Mouse (Mus musculus): ENCODE measurements around the gene Catsperg1. TPM values are rescaled to one million over a fixed set of nuclear protein-coding genes. Genes with fewer than 3 reads are reported as not detected.
A peak's percentile ranks its signal among the peaks of the same experiment; 100 is the strongest.

Gene Catsperg1
- total RNA-seq, 1 experiment from 2014 or later, result 0.73 TPM

DNA sequence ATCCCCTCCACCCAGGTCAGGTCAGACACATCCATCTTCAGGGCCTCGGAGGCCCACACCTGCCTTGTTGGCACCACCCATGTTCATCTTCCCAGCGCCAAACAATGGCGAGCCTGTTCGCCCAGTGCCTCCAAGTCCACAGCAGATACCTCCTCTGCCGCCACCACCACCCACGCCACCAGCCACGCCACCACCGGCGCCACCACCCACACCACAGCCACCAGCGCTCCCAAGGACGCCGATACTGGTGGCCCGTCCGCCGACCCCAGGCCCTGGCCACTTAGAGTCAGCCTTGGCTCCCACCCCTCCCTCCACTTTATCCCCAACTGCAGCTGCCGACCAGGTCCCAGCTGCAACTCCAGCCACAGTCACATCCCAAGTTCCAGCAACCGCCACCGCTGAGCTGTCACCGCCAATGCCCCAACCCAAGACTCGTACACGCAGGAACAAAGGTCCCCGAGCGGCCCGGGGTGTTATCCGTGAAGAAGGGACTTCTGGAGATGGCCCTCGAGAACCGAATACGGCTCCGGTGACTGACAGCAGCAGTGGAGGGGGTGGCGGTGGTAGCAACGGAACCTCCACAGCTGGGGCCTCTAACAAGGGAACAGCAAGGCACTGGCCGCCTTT, 41.3 kb downstream of the Catsperg1 start:
- ATAC-seq (replicated peaks; ENCODE audit: low read depth, poor library complexity, severe bottlenecking), result no peak

DNA sequence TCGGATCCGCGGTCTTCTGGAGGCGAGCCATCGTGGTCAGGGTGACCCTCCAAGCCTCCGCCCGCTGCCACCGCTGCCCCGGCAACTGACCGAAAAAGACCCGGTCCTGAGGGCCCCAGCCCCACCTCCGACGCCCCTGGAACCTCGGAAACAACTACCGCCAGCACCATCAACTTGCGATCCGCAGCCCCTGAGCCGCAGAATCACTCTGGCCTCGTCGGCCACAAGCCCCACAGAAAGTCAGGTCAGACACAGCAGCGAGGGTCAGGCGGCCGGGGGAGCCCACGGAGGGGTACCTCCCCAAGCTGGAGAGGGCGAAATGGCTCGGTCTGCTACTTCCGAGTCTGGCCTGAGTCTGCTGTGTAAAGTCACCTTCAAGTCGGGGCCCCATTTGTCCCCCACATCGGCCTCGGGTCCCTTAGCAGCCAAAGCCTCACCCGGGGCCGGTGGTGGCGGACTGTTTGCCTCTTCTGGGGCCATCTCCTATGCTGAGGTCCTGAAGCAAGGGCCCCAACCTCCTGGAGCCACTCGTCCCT, 42.2 kb downstream of the Catsperg1 start:
- ATAC-seq (replicated peaks; ENCODE audit: low read depth, poor library complexity, severe bottlenecking), result no peak

DNA sequence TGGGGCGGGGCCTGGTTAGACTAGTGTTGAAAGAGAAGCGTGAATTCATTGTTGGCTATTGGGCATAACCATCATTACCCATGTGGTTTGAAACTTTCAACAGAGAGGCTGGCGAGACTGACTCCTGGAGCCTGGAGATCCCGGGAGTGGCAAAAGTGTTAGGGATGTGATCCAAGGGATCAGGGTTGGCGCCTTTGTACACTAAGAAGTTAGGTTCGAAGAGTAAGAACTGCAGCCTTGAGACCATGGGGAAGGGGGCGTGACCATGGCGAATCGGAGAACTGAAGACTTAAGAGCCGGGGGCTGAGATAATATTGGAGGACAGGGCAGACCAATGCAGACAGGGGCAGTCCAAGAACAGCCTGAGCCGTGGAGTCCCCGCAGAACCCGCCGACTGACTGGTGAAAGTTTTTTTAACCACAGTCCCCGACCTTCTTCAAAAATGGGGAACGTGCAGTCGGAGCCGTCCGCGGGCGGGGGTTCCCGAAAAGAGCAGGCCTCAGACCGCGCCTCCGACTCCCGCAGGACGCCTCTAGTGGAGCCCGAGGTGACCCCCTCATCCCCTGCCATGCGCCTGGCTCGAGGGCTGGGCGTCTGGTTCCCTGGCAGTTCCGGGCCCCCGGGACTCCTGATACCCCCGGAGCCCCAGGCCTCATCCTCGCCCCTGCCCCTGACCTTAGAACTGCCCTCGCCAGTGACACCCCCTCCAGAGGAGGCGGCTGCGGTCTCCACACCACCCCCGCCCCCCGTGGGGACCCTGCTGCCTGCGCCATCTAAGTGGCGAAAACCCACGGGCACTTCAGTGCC, 42.9 kb downstream of the Catsperg1 start:
- peak; percentile 30 for ATAC-seq (replicated peaks; ENCODE audit: low read depth, poor library complexity, severe bottlenecking)

DNA sequence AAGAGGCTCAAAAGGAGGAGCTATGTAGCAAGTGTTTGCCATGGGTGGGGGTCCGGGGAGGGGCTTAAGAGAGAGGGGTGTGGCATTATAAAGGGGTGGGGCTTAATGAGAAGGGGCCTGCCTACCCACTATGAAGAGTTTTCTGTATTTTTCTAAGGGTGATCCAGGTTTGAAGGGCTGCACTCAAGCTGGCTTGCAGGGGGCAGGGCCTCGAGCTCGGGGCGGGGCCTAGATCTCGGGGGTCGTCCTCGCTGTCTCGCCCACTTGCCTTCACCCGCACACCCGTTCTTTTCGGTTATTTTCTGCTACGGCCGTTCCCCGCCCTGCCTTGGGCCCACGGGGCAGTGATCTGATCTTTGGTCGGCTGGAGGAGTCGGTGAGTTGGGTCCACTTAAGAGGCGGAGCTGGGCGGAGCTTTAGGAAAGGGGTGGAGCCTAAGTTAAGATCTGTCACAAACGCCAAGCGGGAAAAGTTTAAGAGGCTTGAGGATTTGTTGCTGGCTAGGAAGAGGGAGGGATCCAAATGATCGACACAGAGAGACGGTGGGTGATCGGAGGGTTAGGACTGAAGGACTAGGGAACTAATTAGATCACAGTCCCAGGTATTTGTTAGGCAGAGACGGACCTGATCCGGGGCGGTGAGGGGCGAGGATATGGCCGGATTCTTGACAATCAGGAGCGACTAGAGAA, 43.6 kb downstream of the Catsperg1 start, which contains the start of the genes Ggn and Spred3:
TSS of gene Ggn (plus strand) at position 145 of the 689 bp plus-strand sequence.
TSS of gene Spred3 (minus strand) at position 346 of the 689 bp plus-strand sequence.
- ATAC-seq (replicated peaks; ENCODE audit: low read depth, poor library complexity, severe bottlenecking), result peak; percentile 52

DNA sequence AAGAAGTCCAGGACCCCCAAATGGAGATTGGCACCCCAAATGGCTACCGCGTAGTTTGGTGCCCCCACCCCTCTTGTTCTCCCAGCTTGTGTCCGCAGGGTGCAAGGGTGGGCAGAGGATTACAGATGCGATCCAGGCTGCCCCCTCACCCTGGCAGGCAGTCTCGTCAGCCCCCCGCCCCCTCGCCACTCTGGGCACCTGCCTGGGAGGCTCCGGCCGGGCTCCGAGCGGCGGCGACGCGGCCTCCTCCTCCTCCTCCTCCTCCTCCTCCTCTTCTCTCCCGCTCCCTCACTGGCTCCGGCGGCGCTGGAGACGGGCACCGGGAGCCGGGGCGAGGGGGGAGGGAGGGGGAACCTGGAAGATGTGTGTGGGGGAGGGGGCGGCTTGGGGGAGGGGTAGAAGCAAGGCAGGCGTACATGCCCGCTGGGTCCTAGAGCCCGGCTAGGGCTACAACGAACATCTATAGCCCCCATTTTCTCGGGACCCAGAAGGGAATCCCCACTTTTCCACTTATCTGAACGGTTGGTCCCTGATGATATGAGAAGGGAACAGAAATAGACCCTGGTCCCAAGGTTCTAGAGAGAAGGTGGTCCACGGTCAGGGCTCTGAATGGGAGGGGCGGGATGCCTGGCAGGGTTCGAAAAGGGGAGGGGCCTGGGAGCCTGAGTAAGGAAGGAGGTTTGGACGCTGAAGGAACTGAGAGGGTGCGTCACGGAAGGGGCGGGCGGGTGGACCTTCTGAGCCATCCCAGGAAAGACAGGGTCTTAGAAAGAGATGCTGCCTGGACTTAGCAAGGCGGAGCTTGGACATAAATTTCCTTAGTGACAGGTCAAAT, 44.4 kb downstream of the Catsperg1 start:
- ATAC-seq (replicated peaks; ENCODE audit: low read depth, poor library complexity, severe bottlenecking), result peak; percentile 69

DNA sequence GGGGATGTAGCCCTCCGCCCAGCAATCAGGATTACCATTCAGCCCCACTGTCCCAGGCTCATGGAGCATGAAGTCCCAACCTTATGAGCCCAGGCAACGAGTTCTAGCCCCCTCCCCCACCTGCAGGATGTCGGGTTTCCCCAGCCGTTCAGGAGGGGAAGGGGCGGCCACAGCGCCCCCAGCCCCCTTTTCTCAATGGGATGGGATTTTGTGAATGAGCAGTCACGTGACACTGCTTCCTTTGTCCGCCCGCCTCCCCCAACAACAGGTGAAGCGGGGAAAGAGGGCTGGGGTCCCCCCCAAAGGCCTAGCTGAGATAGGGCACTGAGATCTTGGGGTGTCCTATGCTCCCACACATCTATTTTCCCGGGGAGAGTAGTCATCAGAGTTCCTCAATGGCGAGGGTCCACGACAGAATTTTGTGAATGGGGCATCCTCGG, 45.0 kb downstream of the Catsperg1 start:
- ATAC-seq (replicated peaks; ENCODE audit: low read depth, poor library complexity, severe bottlenecking), result no peak

DNA sequence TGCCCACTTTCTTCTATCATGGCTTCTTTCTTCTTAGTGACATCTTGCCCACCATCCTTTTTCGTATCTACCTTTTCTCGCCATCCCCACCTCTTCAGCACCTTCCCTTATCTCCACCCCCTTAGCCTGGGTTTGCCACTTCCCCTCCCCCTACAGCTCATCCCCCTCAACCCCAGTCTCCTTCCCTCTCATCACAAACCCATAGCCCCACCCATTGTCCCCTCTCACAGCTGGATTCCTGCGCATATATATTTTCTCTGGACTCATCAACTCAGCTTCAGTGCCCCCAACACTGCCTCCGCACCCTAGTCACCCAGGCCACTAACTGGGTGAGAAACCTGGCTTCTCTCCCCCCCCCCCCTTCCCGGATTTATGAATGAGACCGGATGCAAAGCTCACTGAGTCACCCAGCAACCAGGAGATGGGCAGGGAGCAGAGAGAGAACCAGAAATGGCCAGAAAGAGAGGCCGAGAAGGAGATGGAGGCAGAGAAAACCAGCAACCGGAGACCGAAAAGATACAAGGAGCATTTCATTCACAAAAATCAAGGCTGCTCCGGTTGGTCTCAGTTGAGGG, 45.6 kb downstream of the Catsperg1 start:
- no peak for ATAC-seq (replicated peaks; ENCODE audit: low read depth, poor library complexity, severe bottlenecking)

DNA sequence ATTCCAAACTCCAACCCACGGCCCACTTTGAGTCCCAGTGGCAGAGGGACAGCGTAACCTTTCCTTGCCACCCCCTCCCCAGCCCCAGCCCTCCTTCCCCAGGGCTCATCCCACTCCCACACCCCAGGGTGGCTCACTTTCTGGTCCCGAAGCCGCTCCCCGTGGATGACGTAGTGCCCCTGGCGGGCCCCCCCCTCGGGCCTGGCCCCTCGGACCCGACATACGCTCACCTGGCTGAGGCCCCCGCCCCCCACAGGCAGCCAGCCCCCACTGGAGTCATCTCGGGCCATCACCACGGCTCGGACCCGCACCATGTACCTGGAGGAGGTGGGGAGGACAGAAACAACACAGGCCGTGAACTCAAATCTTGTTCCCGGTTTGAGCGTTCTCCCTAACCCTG, 46.2 kb downstream of the Catsperg1 start:
- no peak for ATAC-seq (replicated peaks; ENCODE audit: low read depth, poor library complexity, severe bottlenecking)

DNA sequence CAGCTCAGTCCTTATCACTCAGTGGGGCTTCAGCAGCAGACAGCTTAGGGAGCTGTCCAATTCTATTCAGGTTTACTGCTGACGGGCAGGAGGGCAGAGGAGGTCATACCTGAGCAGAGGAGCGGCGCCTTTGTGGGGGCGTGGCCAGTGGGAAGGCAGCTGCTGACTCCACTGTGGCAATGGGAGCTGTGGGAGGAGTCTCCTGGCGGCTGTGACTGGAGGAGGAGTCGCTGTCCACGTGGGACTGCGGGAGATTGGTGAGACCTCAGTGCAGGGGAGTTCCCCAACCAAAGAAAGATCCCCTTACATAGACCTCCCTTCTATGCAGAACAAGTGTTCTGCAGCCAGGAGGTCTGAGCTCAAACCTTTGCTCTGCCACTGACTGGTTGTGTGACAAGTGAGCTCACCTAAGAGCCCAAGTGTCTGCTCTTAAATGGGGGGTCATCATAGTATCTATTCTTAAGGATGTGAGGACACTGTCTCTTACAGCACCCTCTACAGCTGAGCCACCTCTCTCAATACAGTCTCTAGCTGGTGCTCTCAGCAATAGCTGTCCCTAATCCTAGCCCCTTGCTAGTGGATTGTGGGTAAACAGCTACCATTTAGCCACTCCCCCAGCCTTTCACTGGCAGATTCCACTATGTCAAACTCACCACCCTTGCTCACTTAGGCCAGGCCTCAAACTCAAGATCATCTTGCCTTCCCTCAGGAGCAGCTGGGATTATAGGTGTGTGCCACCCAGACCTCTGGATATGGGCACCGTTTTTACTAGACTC, 50.9 kb downstream of the Catsperg1 start:
- ATAC-seq (replicated peaks; ENCODE audit: low read depth, poor library complexity, severe bottlenecking), result peak; percentile 97

DNA sequence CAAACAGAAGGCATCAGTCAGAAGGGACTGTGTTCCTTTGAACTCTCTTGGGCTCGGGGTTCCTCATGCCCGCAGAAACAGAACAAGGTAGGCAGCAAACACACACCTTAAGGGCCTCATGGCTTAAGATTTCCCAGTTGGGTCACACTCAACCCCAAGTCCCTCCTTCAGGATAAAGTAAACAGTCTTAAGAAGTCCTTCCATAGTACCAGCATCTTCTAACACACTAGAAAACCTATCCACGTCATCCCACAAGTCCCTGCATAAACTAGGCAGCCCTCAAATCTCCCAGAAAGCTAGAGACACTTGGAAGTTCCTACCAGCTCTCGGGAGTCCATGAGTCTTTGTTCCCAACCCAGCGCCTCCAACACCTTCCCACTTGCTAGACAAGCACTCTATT, 51.5 kb downstream of the Catsperg1 start:
- ATAC-seq (replicated peaks; ENCODE audit: low read depth, poor library complexity, severe bottlenecking), result no peak

DNA sequence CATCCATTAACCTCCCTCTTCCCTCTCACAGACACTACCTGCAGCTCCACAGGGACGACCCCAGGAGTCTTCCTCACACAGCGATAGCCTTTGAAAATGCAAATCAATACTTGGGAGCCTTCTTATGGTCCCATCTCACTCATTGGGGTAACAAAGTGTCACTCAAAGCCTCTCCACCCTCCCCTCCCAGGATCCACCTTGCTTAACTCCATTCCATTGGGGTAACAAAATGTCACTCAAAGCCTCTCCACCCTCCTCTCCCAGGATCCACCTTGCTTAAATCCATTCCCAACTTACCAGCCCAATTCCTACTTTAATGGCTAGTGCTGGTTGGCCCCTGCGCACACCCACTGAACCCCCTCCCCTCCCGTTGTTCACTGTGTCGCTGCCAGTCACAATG, 55.6 kb downstream of the Catsperg1 start:
- ATAC-seq (replicated peaks; ENCODE audit: low read depth, poor library complexity, severe bottlenecking), result no peak

DNA sequence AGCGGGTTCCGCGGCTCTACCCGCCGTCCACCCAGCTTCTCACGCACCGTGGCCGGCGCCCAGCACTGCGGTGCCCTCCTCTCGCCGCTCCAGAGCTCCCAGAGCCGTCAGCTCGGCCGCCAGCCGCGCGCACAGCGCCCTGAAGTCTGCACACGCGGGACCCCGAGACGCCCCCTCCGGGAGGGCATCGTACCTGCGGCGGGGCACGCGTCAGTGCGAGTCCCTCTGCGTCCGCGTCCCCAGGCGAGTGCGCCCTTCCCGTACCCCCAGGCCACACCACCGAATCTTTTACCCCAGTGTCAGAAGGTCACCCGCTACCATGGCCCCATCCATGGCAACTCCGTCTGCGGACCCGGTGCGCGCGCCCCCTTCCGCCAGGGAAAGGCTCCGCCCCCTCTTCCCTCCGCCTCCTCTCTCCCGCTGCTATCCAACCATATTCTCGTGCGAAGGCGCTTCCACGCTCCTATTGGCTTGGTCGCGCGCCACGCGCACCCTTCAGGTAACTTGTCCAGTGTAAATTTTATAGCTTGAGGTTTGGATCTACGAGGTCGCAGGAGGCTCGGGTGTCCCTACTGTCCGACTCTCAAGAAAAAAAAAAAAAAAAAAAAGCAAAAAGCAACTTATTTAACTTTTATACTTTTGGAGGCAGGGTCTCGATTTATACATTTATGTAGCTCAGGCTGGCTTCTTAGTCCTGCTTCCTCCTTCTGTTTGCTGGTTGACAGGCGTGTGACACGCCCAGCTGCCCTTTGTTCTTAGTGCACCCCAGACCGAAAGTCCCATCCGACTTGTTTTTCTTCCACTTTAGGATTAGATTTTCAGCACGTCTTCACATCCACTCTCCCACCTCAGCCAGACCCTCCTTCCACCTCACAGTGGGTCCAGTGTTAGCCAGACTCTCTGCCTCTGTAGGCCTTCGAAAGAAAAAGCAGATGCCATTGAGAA, 57.7 kb downstream of the Catsperg1 start, which contains the start of gene Fam98c:
TSS of gene Fam98c (minus strand) at position 397 of the 945 bp plus-strand sequence.
- ATAC-seq (replicated peaks; ENCODE audit: low read depth, poor library complexity, severe bottlenecking), result peak; percentile 96

DNA sequence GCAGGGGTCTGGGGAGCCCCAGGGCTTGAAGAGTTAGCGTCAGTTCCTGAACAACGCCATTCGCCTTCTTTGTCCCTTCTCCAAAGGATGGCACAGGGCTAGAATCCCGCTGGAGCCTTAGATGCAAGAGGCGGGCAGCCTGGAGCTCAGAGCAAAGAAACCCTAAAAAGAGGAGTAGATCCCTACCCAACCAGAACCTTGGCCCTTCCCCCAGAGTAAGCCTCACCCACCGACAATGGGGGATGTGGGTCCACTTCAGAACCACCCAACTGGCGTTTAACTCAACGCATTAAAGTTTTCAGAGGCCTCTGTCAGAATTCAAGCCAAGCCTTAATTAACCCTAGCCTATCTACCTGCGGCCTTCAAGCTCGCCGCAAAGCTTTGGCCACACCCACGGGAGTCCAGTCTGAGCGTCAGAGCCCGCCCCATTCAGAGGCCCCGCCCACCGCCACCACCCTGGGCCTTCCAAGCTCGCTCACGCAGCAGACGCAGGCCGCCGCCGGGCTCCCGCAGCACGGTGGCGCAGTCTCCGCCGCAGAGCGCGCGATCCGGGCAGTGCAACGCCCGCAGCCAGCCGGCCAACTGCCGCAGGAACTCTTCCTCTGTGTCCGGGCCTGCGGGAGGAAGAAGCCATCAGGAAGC, 58.5 kb downstream of the Catsperg1 start:
- ATAC-seq (replicated peaks; ENCODE audit: low read depth, poor library complexity, severe bottlenecking), result peak; percentile 75

DNA sequence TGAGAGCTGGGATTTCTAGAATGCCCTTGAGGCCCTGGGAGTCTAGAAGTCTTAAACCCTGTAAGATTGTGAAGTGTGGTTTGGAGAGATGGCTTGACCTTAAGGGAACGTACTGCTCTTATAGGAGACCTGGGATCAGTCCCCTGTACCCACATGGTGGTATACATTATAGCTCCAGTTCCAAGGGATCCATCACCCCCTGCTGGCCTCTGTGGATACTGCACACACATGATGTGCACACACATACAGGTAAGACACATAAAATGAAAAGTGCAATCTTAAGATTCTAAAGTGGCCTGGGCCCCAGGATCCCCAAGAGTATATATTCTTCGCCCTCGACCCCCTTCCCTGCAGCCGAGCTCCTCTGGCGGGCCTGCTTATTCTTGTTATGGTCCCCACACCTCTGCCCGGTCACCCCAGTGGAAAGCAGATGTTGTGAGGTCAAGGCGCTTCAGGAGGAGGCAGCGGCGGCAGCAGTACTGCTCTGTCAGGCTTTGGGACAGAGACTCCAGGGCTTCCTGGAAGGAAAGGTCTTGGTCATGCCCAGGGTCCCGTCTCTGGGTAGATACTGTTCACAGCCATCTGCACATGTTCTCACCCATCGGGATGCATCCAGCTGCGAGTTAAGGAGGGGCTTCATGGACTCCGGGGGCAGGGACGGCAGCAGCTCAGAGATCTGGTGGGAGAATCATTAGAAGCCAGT, 59.7 kb downstream of the Catsperg1 start:
- no peak for ATAC-seq (replicated peaks; ENCODE audit: low read depth, poor library complexity, severe bottlenecking)

DNA sequence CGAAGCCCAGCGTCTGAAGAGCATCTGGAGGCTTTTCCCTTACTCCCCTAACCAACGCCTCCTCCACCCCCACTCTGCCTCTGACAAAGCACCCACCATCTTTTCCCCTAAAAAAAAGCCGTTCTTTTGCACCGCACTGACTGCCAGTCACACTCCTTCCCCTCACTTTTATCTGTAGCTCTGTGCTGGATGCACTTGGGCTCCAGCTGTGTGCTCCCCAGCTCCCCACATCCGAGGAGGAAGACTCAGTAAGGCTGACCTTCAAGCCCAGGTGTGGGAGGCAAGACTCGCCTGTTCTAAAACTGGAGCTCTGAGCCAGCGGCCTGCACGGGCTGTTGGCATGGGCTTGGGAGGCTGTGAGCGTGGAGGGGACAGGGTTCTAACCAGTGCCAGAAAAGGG, 62.3 kb downstream of the Catsperg1 start:
- ATAC-seq (replicated peaks; ENCODE audit: low read depth, poor library complexity, severe bottlenecking), result no peak

DNA sequence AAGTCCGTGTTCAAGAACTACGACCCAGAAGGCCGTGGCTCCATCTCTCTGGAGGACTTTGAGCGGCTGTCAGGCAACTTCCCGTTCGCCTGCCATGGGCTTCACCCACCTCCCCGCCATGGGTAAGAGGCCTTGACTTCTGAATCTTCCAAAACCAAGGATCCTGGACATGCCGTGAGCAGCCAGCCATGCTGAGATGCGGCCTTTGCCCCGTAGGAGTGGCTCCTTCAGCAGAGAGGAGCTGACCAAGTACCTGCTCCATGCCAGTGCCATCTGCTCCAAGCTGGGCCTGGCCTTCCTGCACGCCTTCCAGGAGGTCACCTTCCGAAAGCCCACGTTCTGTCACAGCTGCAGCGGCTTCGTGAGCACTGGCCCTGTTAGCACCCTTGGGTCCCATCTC, 65.1 kb downstream of the Catsperg1 start:
- ATAC-seq (replicated peaks; ENCODE audit: low read depth, poor library complexity, severe bottlenecking), result no peak
